Mouse (Mus musculus) MEL (cell line): ENCODE results near the gene Parp16. TPM values are rescaled to one million over a fixed set of nuclear protein-coding genes. Genes with fewer than 3 reads are reported as not detected.
A peak's percentile ranks its signal among the peaks of the same experiment; 100 is the strongest.

Source experiments
- DNase-seq: peaks from one replicate; pipeline ENCODE4 v3.0.0; 2011; ENCODE audit warnings: low read depth, low spot score
- H3K27ac ChIP-seq: 2 replicates; pipeline ENCODE4 v1.5.1; 2012; ENCODE audit warnings: low read depth, mild to moderate bottlenecking, control low read depth, low read length, moderate library complexity; ENCODE audit not compliant: control insufficient read depth
- H3K27me3 ChIP-seq, 2 experiments: fragments of 150-350 bp in 1 of 2; sonication (generic) in 1 of 2; 2 replicates each; pipeline ENCODE4 v1.6.1; 2012; ENCODE audit warnings: low read length in 2 of 2, mild to moderate bottlenecking in 2 of 2, improper control_type of control experiment in 1 of 2, moderate library complexity in 1 of 2; ENCODE audit not compliant: insufficient read depth in 2 of 2, control insufficient read depth in 1 of 2
- H3K36me3 ChIP-seq, 2 experiments: 2 replicates each; pipeline ENCODE4 v1.6.1; 2012 to 2014; ENCODE audit warnings: low read length in 2 of 2, improper control_type of control experiment in 1 of 2, inconsistent platforms in 1 of 2, mild to moderate bottlenecking in 1 of 2; ENCODE audit not compliant: insufficient read depth in 2 of 2, control insufficient read depth in 1 of 2
- H3K4me1 ChIP-seq, 2 experiments: fragments of 150-350 bp in 1 of 2; sonication (generic) in 1 of 2; 2 replicates each; pipeline ENCODE4 v1.6.1; 2012; ENCODE audit warnings: low read length in 2 of 2, improper control_type of control experiment in 1 of 2, mild to moderate bottlenecking in 1 of 2; ENCODE audit not compliant: insufficient read depth in 2 of 2, control insufficient read depth in 1 of 2
- H3K4me3 ChIP-seq, 2 experiments: fragments of 150-350 bp in 1 of 2; sonication (generic) in 1 of 2; 2 replicates each; pipeline ENCODE4 v1.5.1; 2012; ENCODE audit warnings: low read depth in 2 of 2, low read length in 2 of 2, mild to moderate bottlenecking in 2 of 2, moderate library complexity in 2 of 2, control low read depth in 1 of 2, improper control_type of control experiment in 1 of 2; ENCODE audit not compliant: control insufficient read depth in 1 of 2, insufficient read depth in 1 of 2
- H3K79me2 ChIP-seq: 2 replicates; pipeline ENCODE4 v1.6.1; 2012; ENCODE audit warnings: mild to moderate bottlenecking, low read length, moderate library complexity; ENCODE audit not compliant: control insufficient read depth, poor library complexity, insufficient read depth
- H3K9ac ChIP-seq: 2 replicates; pipeline ENCODE4 v1.6.1; 2012; ENCODE audit warnings: low read depth, mild to moderate bottlenecking, control low read depth, low read length, moderate library complexity; ENCODE audit not compliant: control insufficient read depth, poor library complexity, severe bottlenecking
- H3K9me3 ChIP-seq: fragments of 150-350 bp; sonication (generic); replicated peaks from 2 replicates; pipeline ENCODE4 v1.6.1; 2012; ENCODE audit warnings: mild to moderate bottlenecking, low read length, improper control_type of control experiment, moderate library complexity; ENCODE audit not compliant: insufficient read depth
- CHD1 ChIP-seq: IDR thresholded peaks from 2 replicates; pipeline ENCODE4 v1.6.1; 2012; ENCODE audit warnings: low read depth, mild to moderate bottlenecking, inconsistent platforms, low read length, improper control_type of control experiment
- CHD2 ChIP-seq: IDR thresholded peaks from 2 replicates; pipeline ENCODE4 v1.6.1; 2011; ENCODE audit warnings: low read length, improper control_type of control experiment
- EP300 ChIP-seq, 2 experiments: IDR thresholded peaks; 2 replicates each; pipeline ENCODE4 v1.6.1; 2011; ENCODE audit warnings: improper control_type of control experiment in 2 of 2, low read length in 2 of 2, low read depth in 1 of 2, mild to moderate bottlenecking in 1 of 2
- ETS1 ChIP-seq: IDR thresholded peaks from 2 replicates; pipeline ENCODE4 v1.6.1; 2012; ENCODE audit warnings: low read depth, mild to moderate bottlenecking, inconsistent platforms, low read length, improper control_type of control experiment, moderate library complexity
- GABPA ChIP-seq: IDR thresholded peaks from 2 replicates; pipeline ENCODE4 v1.6.1; 2012; ENCODE audit warnings: low read depth, mild to moderate bottlenecking, inconsistent platforms, low read length, improper control_type of control experiment, moderate library complexity
- HCFC1 ChIP-seq: IDR thresholded peaks from 2 replicates; pipeline ENCODE4 v1.6.1; 2012; ENCODE audit warnings: low read depth, mild to moderate bottlenecking, inconsistent platforms, low read length, improper control_type of control experiment, moderate library complexity
- MAFK ChIP-seq: IDR thresholded peaks from 2 replicates; pipeline ENCODE4 v1.6.1; 2011; ENCODE audit warnings: low read depth, mild to moderate bottlenecking, low read length, improper control_type of control experiment, borderline replicate concordance
- MEF2A ChIP-seq: IDR thresholded peaks from 2 replicates; pipeline ENCODE4 v1.6.1; 2014; ENCODE audit warnings: low read depth, mild to moderate bottlenecking, inconsistent platforms, low read length, improper control_type of control experiment; ENCODE audit not compliant: poor library complexity, insufficient replicate concordance, severe bottlenecking; ENCODE audit errors: extremely low read depth
- MYC ChIP-seq: IDR thresholded peaks from 2 replicates; pipeline ENCODE4 v1.6.1; 2011; ENCODE audit warnings: low read depth, mild to moderate bottlenecking, low read length, improper control_type of control experiment, moderate library complexity
- NELFE ChIP-seq: IDR thresholded peaks from 2 replicates; pipeline ENCODE4 v1.6.1; 2011; ENCODE audit warnings: low read depth, low read length, improper control_type of control experiment
- NRF1 ChIP-seq: IDR thresholded peaks from 2 replicates; pipeline ENCODE4 v1.6.1; 2014; ENCODE audit warnings: low read depth, mild to moderate bottlenecking, inconsistent platforms, low read length, improper control_type of control experiment, moderate library complexity; ENCODE audit not compliant: poor library complexity, insufficient read depth, severe bottlenecking
- SMC3 ChIP-seq: IDR thresholded peaks from 2 replicates; pipeline ENCODE4 v1.6.1; 2011; ENCODE audit warnings: low read depth, low read length, improper control_type of control experiment
- TCF12 ChIP-seq: IDR thresholded peaks from 2 replicates; pipeline ENCODE4 v1.6.1; 2014; ENCODE audit warnings: low read depth, mild to moderate bottlenecking, inconsistent platforms, low read length, improper control_type of control experiment, moderate library complexity
- polyA plus RNA-seq, 2 experiments: library from polyadenylated mRNA; stranded (reverse) in 1 of 2; unstranded in 1 of 2; fragments of >175 nt in 1 of 2; fragments of >200 nt in 1 of 2; gene quantifications; 2 replicates each; pipeline versions ENCODE4 v1.2.1 to v1.2.4; 2012; ENCODE audit warnings: low replicate concordance in 2 of 2, low read depth in 1 of 2; ENCODE audit not compliant: insufficient read length in 2 of 2, insufficient read depth in 1 of 2, missing spikeins in 1 of 2
- total RNA-seq: library from RNA; depleted of rRNA; stranded (reverse); fragments of 300-350 nt; gene quantifications from 2 replicates; pipeline ENCODE4 v1.2.3, GENCODE M21; 2012

The Parp16 gene
- total and polyA plus RNA-seq, 3 experiments: 1.3 to 5.1 TPM; not detected in 1

DNA sequence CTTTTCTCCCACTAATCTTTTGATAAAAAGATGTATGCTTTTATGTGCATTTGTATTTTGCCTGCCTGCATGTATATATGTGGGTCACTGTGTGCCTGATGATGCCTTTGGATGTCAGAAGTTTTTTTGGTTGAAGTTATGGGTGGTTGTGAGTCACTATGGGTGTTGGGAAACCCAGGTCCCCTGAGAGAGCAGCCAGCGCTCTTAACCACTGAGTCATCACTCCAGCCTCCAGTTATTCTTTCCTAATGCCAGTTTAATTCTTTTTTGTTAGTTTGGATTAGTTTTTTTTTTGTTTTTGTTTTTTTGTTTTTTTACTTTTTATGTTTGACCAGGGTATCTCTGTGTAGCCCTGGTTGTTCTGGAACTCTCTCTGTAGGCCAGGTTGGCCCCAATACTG is 5.5 kb downstream of the Parp16 start:
- Histone ChIP-seq H3K27ac (no peak overlapping the region), H3K9ac (no peak overlapping the region), H3K36me3 (peaks cover 0 to 18% of the 10 kb centered on the region in 2 experiments; a peak in 2 of 4 replicates), H3K27me3 (no peaks in the 10 kb centered on the region), H3K79me2 (peaks cover 1% of the 10 kb centered on the region; the same call in 1 of the 2 replicates), H3K4me3 (no peak overlapping the region), H3K9me3 (no peaks in the 10 kb centered on the region), H3K4me1 (peaks cover 0 to 29% of the 10 kb centered on the region in 2 experiments; a peak in 2 of 4 replicates)
- peak; percentile 75 for DNase-seq
- TF ChIP-seq CHD2 (no peak), SMC3 (no peak), HCFC1 (no peak), TCF12 (no peak), MYC (no peak), MAFK (no peak), ETS1 (no peak), GABPA (no peak), MEF2A (no peak), NRF1 (no peak), NELFE (no peak)

DNA sequence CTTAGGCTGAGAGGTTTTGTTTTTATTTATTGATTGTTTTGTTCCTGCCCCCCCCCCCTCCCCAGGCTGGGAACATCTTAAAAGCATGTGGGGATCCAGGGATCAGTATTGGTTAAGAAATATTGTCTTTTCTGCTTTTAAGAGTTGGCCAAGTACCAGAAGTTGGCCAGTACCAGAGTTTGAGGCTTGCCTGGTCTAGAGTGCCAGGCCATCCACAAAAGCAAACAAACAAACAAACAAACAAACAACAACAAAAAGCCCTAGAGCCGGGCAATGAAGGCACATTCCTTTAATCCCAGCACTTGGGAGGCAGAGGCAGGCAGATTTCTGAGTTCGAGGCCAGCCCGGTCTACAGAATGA is 5.8 kb downstream of the Parp16 start:
- H3K9me3 ChIP-seq: no peaks in the 10 kb centered on the region
- peaks cover 0 to 22% of the 10 kb centered on the region in 2 experiments; a peak in 2 of 4 replicates for H3K36me3 ChIP-seq
- 0 out of 2 replicates have a peak overlapping the region, but pooled peaks have one; percentile 9 for H3K27ac ChIP-seq
- H3K4me1 ChIP-seq: peaks cover 0 to 32% of the 10 kb centered on the region in 2 experiments; a peak in 2 of 4 replicates
- H3K9ac ChIP-seq: no peak overlapping the region
- TF ChIP-seq ETS1 (no peak), MYC (no peak), CHD1 (no peak), CHD2 (no peak), EP300 (IDR thresholded peaks at IDR 0.05; ENCODE audit: low read depth in 1 of 2, low read length in 2 of 2) (no peak)
- TF ChIP-seq, all 39 proteins: peak for 0
- Histone ChIP-seq H3K27me3 (no peaks in the 10 kb centered on the region), H3K4me3 (no peak overlapping the region), H3K79me2 (peaks cover 1% of the 10 kb centered on the region; the same call in 1 of the 2 replicates)
- peak; percentile 87 for DNase-seq
